In the genomic region with DNA sequence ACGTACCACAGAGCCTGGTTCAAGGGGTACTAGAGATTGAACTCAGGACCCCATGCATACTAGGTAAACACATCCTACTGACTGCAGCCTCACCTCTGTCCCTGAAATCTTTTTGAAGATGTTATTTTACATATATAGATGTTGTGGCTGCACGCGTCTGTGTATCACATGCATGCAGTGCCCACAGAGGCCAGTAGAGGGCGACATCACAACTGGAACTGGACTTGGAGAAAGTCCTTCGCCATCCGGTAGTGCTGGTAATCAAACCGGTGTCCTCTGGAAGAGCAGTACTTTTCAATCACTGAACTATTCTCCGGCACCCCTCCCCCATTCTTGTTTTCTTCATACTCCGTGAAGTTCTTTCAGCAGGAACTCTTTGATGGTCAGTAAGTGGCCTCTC, we compare ENCODE assay signal across 10 mouse cellular contexts. TPM values are rescaled to one million over a fixed set of nuclear protein-coding genes. Genes with fewer than 3 reads are reported as not detected.
DNase-seq lines count a peak whose midpoint lies in the region; ATAC-seq and TF ChIP-seq lines count a peak whose summit lies in the region.
"Had no signal": no experiment of that assay in that cellular context is flagged by ENCODE, and none has a peak within 500 bp of the region (broad histone marks: within the 10 kb centered on the region; RNA-seq: fewer than 3 reads in every experiment).

No protein-coding gene starts in this region.

- H3K4me2 ChIP-seq in hindbrain, embryonic 16.5 days (ENCODE audit: low read length): no peak overlapping the region
- no peak overlapping the region for H3K4me2 ChIP-seq in limb, embryonic 14.5 days (replicated peaks; ENCODE audit: low read depth, low read length, severe bottlenecking)
- H3K4me2 ChIP-seq: embryonic facial prominence, embryonic 15.5 days had no signal

- 34% methylated on average over 9 of the region's 9 CpGs for WGBS in hindbrain, embryonic 10.5 days
- WGBS in hindbrain, embryonic 16.5 days: 36% methylated on average over 9 of the region's 9 CpGs
- WGBS in limb, embryonic 14.5 days: 39% methylated on average over 9 of the region's 9 CpGs

- no peaks in the 10 kb centered on the region for H3K36me3 ChIP-seq in hindbrain, embryonic 10.5 days
- H3K36me3 ChIP-seq in hindbrain, embryonic 16.5 days (ENCODE audit: control insufficient read depth, insufficient read depth, low read length): no peaks in the 10 kb centered on the region
- no peaks in the 10 kb centered on the region for H3K36me3 ChIP-seq in limb, embryonic 14.5 days (ENCODE audit: control insufficient read depth, insufficient read depth, low read length)
- H3K36me3 ChIP-seq: embryonic facial prominence, embryonic 15.5 days had no signal

- no peak overlapping the region for H3K9ac ChIP-seq in hindbrain, embryonic 16.5 days (ENCODE audit: low read depth, low read length)
- H3K9ac ChIP-seq in limb, embryonic 14.5 days (ENCODE audit: low read depth, low read length, severe bottlenecking): no peak overlapping the region
- H3K9ac ChIP-seq: embryonic facial prominence, embryonic 15.5 days had no signal

- peaks cover 7% of the 10 kb centered on the region; the same call in 1 of the 2 replicates for H3K4me1 ChIP-seq in hindbrain, embryonic 10.5 days (replicated peaks)
- H3K4me1 ChIP-seq in hindbrain, embryonic 16.5 days (ENCODE audit: control insufficient read depth, insufficient read depth, low read depth, low read length): no peaks in the 10 kb centered on the region
- H3K4me1 ChIP-seq in limb, embryonic 14.5 days (ENCODE audit: control insufficient read depth, insufficient read depth, low read length): no peaks in the 10 kb centered on the region
- H3K4me1 ChIP-seq: embryonic facial prominence, embryonic 15.5 days had no signal

- no peak for ATAC-seq in hindbrain, embryonic 16.5 days
- peak; percentile 54 for ATAC-seq in erythroblast, adult 5-6 weeks (replicated peaks; ENCODE audit: low FRiP score, poor library complexity, severe bottlenecking)
- ATAC-seq in limb, embryonic 14.5 days (ENCODE audit: low FRiP score, low read depth): no peak
- ATAC-seq in monocyte, adult 5-6 weeks (replicated peaks; ENCODE audit: insufficient number of reproducible peaks, low FRiP score, low TSS enrichment, poor library complexity, severe bottlenecking): no peak

- no peak overlapping the region for H3K27ac ChIP-seq in hindbrain, embryonic 10.5 days
- no peak overlapping the region for H3K27ac ChIP-seq in hindbrain, embryonic 16.5 days (ENCODE audit: low read depth, low read length)
- H3K27ac ChIP-seq in limb, embryonic 14.5 days (replicated peaks; ENCODE audit: low read depth, low read length): no peak overlapping the region
- H3K27ac ChIP-seq: embryonic facial prominence, embryonic 15.5 days had no signal

- no peak overlapping the region for H3K4me3 ChIP-seq in hindbrain, embryonic 10.5 days
- no peak overlapping the region for H3K4me3 ChIP-seq in hindbrain, embryonic 16.5 days (ENCODE audit: low read length)
- H3K4me3 ChIP-seq in limb, embryonic 14.5 days (replicated peaks; ENCODE audit: low read length): no peak overlapping the region
- H3K4me3 ChIP-seq: embryonic facial prominence, embryonic 15.5 days; megakaryocyte, embryonic 14.5 days had no signal

- TF ChIP-seq POLR2A in limb, embryonic 14.5 days (IDR thresholded peaks at IDR 0.05; ENCODE audit: borderline replicate concordance, extremely low read depth, insufficient read depth, insufficient read length): no peak

- peak; percentile 64 for DNase-seq in hindbrain, embryonic 10.5 days (ENCODE audit: low spot score)
- DNase-seq in 416B (ENCODE audit: low read depth): peak; percentile 64
- peak; percentile 55 for DNase-seq in NIH3T3 (ENCODE audit: low read depth)
- DNase-seq in limb, embryonic 14.5 days (ENCODE audit: low spot score): peak; percentile 32
- DNase-seq in right cerebral cortex, postnatal 4 days: peak; percentile 71

- H3K27me3 ChIP-seq in hindbrain, embryonic 10.5 days (ENCODE audit: insufficient read depth, poor library complexity, severe bottlenecking): peaks cover 12% of the 10 kb centered on the region; the same call in 1 of the 2 replicates
- H3K27me3 ChIP-seq in hindbrain, embryonic 16.5 days (replicated peaks; ENCODE audit: control insufficient read depth, insufficient read depth, low read length): no peaks in the 10 kb centered on the region
- H3K27me3 ChIP-seq in limb, embryonic 14.5 days (ENCODE audit: control insufficient read depth, insufficient read depth, low read length): no peaks in the 10 kb centered on the region; the same call in 1 of the 2 replicates
- H3K27me3 ChIP-seq: embryonic facial prominence, embryonic 15.5 days had no signal

- no peaks in the 10 kb centered on the region for H3K9me3 ChIP-seq in hindbrain, embryonic 10.5 days
- H3K9me3 ChIP-seq in hindbrain, embryonic 16.5 days (ENCODE audit: control insufficient read depth, low read length): no peaks in the 10 kb centered on the region
- H3K9me3 ChIP-seq in limb, embryonic 14.5 days (ENCODE audit: control insufficient read depth, low read length): 0 out of 2 replicates have a peak, but pooled peaks cover 4% of the 10 kb centered on the region
- H3K9me3 ChIP-seq: embryonic facial prominence, embryonic 15.5 days had no signal

RNA-seq across cellular contexts. Expression of a gene that starts 24.4 kb away (rescaled TPM):
- polyA plus RNA-seq in hindbrain, embryonic 10.5 days (2016; fragmentation: Nextera tagmentation; extraction: Ambion mirVana): 2.9 and 6.6 TPM in 2 replicates
- polyA plus RNA-seq in hindbrain, embryonic 16.5 days (2015; fragmentation: Nextera tagmentation; extraction: Ambion mirVana): 4.0 and 4.1 TPM in 2 replicates
- 28.6 and 38.5 TPM in 2 replicates for total RNA-seq in erythroblast, adult 5-6 weeks (2015; ENCODE audit: low replicate concordance)
- total RNA-seq in erythroblast, adult 5-6 weeks (2017; ENCODE audit: low replicate concordance): 6.7 and 17.0 TPM in 2 replicates
- polyA plus RNA-seq in limb, embryonic 14.5 days (2012; rRNA removed): 48.6 and 55.3 TPM in 2 replicates
- polyA plus RNA-seq in limb, embryonic 14.5 days (2014; fragmentation: Nextera tagmentation; extraction: Ambion mirVana): 7.9 and 11.1 TPM in 2 replicates
- total RNA-seq in monocyte, adult 5-6 weeks (2017): 39.5 to 56.8 TPM (median 45.8 TPM) in 3 replicates

RNA-seq across cellular contexts. Expression of a gene that starts 31.5 kb away (rescaled TPM):
- 16.5 and 19.9 TPM in 2 replicates for polyA plus RNA-seq in hindbrain, embryonic 10.5 days (2016; fragmentation: Nextera tagmentation; extraction: Ambion mirVana)
- polyA plus RNA-seq in hindbrain, embryonic 16.5 days (2015; fragmentation: Nextera tagmentation; extraction: Ambion mirVana): 13.0 and 15.6 TPM in 2 replicates
- 1.3 TPM in 1 of 2 replicates, not detected in the other for total RNA-seq in erythroblast, adult 5-6 weeks (2015; ENCODE audit: low replicate concordance)
- 5.3 and 6.0 TPM in 2 replicates for total RNA-seq in erythroblast, adult 5-6 weeks (2017; ENCODE audit: low replicate concordance)
- 12.6 and 14.8 TPM in 2 replicates for polyA plus RNA-seq in limb, embryonic 14.5 days (2012; rRNA removed)
- 10.0 and 10.6 TPM in 2 replicates for polyA plus RNA-seq in limb, embryonic 14.5 days (2014; fragmentation: Nextera tagmentation; extraction: Ambion mirVana)
- 23.5 to 34.2 TPM (median 32.3 TPM) in 3 replicates for total RNA-seq in monocyte, adult 5-6 weeks (2017)

RNA-seq across cellular contexts. Expression of a gene that starts 52.7 kb away (rescaled TPM):
- polyA plus RNA-seq in hindbrain, embryonic 10.5 days (2016; fragmentation: Nextera tagmentation; extraction: Ambion mirVana): 1.8 and 2.0 TPM in 2 replicates
- 0.84 and 0.94 TPM in 2 replicates for polyA plus RNA-seq in hindbrain, embryonic 16.5 days (2015; fragmentation: Nextera tagmentation; extraction: Ambion mirVana)
- total RNA-seq in erythroblast, adult 5-6 weeks (2015; ENCODE audit: low replicate concordance): 0.42 and 1.2 TPM in 2 replicates
- total RNA-seq in erythroblast, adult 5-6 weeks (2017; ENCODE audit: low replicate concordance): 1.1 and 1.4 TPM in 2 replicates
- 12.4 and 13.9 TPM in 2 replicates for polyA plus RNA-seq in limb, embryonic 14.5 days (2012; rRNA removed)
- 5.1 and 5.6 TPM in 2 replicates for polyA plus RNA-seq in limb, embryonic 14.5 days (2014; fragmentation: Nextera tagmentation; extraction: Ambion mirVana)
- 25.3 to 46.9 TPM (median 28.9 TPM) in 3 replicates for total RNA-seq in monocyte, adult 5-6 weeks (2017)
